Mouse (Mus musculus) embryonic facial prominence, embryonic 15.5 days (tissue): ENCODE measurements around the gene Mfsd2b. TPM values are rescaled to one million over a fixed set of nuclear protein-coding genes. Genes with fewer than 3 reads are reported as not detected.

Source experiments
- ATAC-seq: fragments of 200-750 bp; cut with Nextera tagmentation; 2 replicates; pipeline ENCODE4 v1.8.0; 2017; ENCODE audit warnings: low read depth, moderate TSS enrichment; ENCODE audit not compliant: insufficient number of reproducible peaks, low FRiP score, low TSS enrichment
- H3K27ac ChIP-seq: fragments of 300-500 bp; sonication (generic); replicated peaks from 2 replicates; pipeline ENCODE4 v1.5.1; 2015; ENCODE audit warnings: mild to moderate bottlenecking, inconsistent platforms
- H3K27me3 ChIP-seq: fragments of 300-500 bp; sonication (generic); 2 replicates; pipeline ENCODE4 v1.6.1; 2015; ENCODE audit warnings: inconsistent platforms
- H3K36me3 ChIP-seq: fragments of 300-500 bp; sonication (generic); 2 replicates; pipeline ENCODE4 v1.6.1; 2015; ENCODE audit warnings: mild to moderate bottlenecking, inconsistent platforms
- H3K4me1 ChIP-seq: fragments of 300-500 bp; sonication (generic); 2 replicates; pipeline ENCODE4 v1.6.1; 2015; ENCODE audit warnings: inconsistent platforms
- H3K4me2 ChIP-seq: fragments of 300-500 bp; sonication (generic); replicated peaks from 2 replicates; pipeline ENCODE4 v1.6.1; 2015; ENCODE audit warnings: mild to moderate bottlenecking, inconsistent platforms
- H3K4me3 ChIP-seq: fragments of 300-500 bp; sonication (generic); replicated peaks from 2 replicates; pipeline ENCODE4 v1.5.1; 2015; ENCODE audit warnings: mild to moderate bottlenecking, inconsistent platforms
- H3K9ac ChIP-seq: fragments of 300-500 bp; sonication (generic); 2 replicates; pipeline ENCODE4 v1.6.1; 2015; ENCODE audit warnings: inconsistent platforms
- H3K9me3 ChIP-seq: fragments of 300-500 bp; sonication (generic); replicated peaks from 2 replicates; pipeline ENCODE4 v1.6.1; 2016; ENCODE audit warnings: inconsistent platforms
- WGBS: fragments of 180-500 bp; shearing (Covaris S2); methylation state at CpG from one replicate; pipeline ENCODE4 v1.1.7; 2015; 5-methylcytosine and 5-hydroxymethylcytosine counted together
- polyA plus RNA-seq: library from polyadenylated mRNA; unstranded; fragments of >200 nt; fragmentation: Nextera tagmentation; extraction: Ambion mirVana; gene quantifications from 2 replicates; pipeline ENCODE4 v1.2.1, GENCODE M21; 2015

Mfsd2b gene
- polyA plus RNA-seq, 1 experiment from 2014 or later = 0.88 TPM

- Histone ChIP-seq H3K9me3 (no peaks in the 10 kb centered on the region), H3K4me3 (no peak overlapping the region), H3K4me1 (peaks cover 11% of the 10 kb centered on the region), H3K4me2 (no peak overlapping the region), H3K27ac (no peak overlapping the region), H3K9ac (no peak overlapping the region), H3K27me3 (no peaks in the 10 kb centered on the region), H3K36me3 (no peaks in the 10 kb centered on the region)
- no peak for ATAC-seq
- WGBS = 77% methylated on average over 5 of the region's 5 CpGs
Measured at GRCm38 (mm10) chr12:4872983-4873477, 1.1 kb downstream of the Mfsd2b start.

GRCm38 (mm10) chr12:4872273-4872672 is 1.9 kb downstream of the Mfsd2b start:
- no peak for ATAC-seq
- peaks cover 11% of the 10 kb centered on the region for H3K4me1 ChIP-seq
- no peaks in the 10 kb centered on the region for H3K36me3 ChIP-seq
- no peaks in the 10 kb centered on the region for H3K9me3 ChIP-seq
- no peak overlapping the region for H3K4me3 ChIP-seq
- H3K4me2 ChIP-seq = no peak overlapping the region
- WGBS = 59% methylated on average over 4 of the region's 4 CpGs
- no peak overlapping the region for H3K27ac ChIP-seq
- H3K9ac ChIP-seq = no peak overlapping the region
- H3K27me3 ChIP-seq = no peaks in the 10 kb centered on the region

- Histone ChIP-seq H3K9ac (no peak overlapping the region), H3K9me3 (no peaks in the 10 kb centered on the region), H3K36me3 (no peaks in the 10 kb centered on the region), H3K4me3 (no peak overlapping the region), H3K4me2 (no peak overlapping the region), H3K27ac (no peak overlapping the region), H3K27me3 (no peaks in the 10 kb centered on the region), H3K4me1 (peaks cover 11% of the 10 kb centered on the region)
- no peak for ATAC-seq
- WGBS = 85% methylated on average over 5 of the region's 5 CpGs
Measured at GRCm38 (mm10) chr12:4871260-4871659, 2.9 kb downstream of the Mfsd2b start.

- Histone ChIP-seq H3K9me3 (no peaks in the 10 kb centered on the region), H3K4me3 (no peak overlapping the region), H3K36me3 (no peaks in the 10 kb centered on the region), H3K27ac (no peak overlapping the region), H3K4me2 (no peak overlapping the region), H3K27me3 (no peaks in the 10 kb centered on the region), H3K4me1 (peaks cover 11% of the 10 kb centered on the region), H3K9ac (no peak overlapping the region)
- 60% methylated on average over 8 of the region's 8 CpGs for WGBS
- ATAC-seq = no peak
Measured at GRCm38 (mm10) chr12:4868924-4869323, 5.2 kb downstream of the Mfsd2b start.

- Histone ChIP-seq H3K9me3 (no peaks in the 10 kb centered on the region), H3K36me3 (no peaks in the 10 kb centered on the region), H3K4me2 (no peak overlapping the region), H3K27ac (peak overlapping the region; percentile 48; the same call in 1 of the 2 replicates), H3K27me3 (no peaks in the 10 kb centered on the region), H3K4me1 (peaks cover 12% of the 10 kb centered on the region), H3K9ac (no peak overlapping the region), H3K4me3 (no peak overlapping the region)
- ATAC-seq = no peak
- 50% methylated on average over 4 of the region's 4 CpGs for WGBS
Measured at GRCm38 (mm10) chr12:4864338-4864690, 9.8 kb downstream of the Mfsd2b start.

- Histone ChIP-seq H3K36me3 (no peaks in the 10 kb centered on the region), H3K9me3 (no peaks in the 10 kb centered on the region), H3K9ac (no peak overlapping the region), H3K4me2 (no peak overlapping the region), H3K4me3 (no peak overlapping the region), H3K27me3 (no peaks in the 10 kb centered on the region), H3K27ac (peak overlapping the region; percentile 48), H3K4me1 (peaks cover 12% of the 10 kb centered on the region)
- ATAC-seq = 0 out of 2 replicates have a peak, but pooled peaks have one; percentile 54
- WGBS = 43% methylated on average over 4 of the region's 4 CpGs
Measured at GRCm38 (mm10) chr12:4863654-4864337, 10.4 kb downstream of the Mfsd2b start.

GRCm38 (mm10) chr12:4862672-4863071 is 11.5 kb downstream of the Mfsd2b start:
- Histone ChIP-seq H3K27ac (no peak overlapping the region), H3K9me3 (no peaks in the 10 kb centered on the region), H3K27me3 (no peaks in the 10 kb centered on the region), H3K4me2 (no peak overlapping the region), H3K9ac (no peak overlapping the region), H3K36me3 (peaks cover 4% of the 10 kb centered on the region; the same call in 1 of the 2 replicates), H3K4me1 (peaks cover 12% of the 10 kb centered on the region), H3K4me3 (no peak overlapping the region)
- WGBS = 89% methylated on average over 4 of the region's 4 CpGs
- no peak for ATAC-seq

- no peaks in the 10 kb centered on the region for H3K27me3 ChIP-seq
- 37% methylated on average over 11 of the region's 11 CpGs for WGBS
- H3K9ac ChIP-seq = no peak overlapping the region
- no peaks in the 10 kb centered on the region for H3K9me3 ChIP-seq
- peaks cover 21% of the 10 kb centered on the region for H3K36me3 ChIP-seq
- no peak for ATAC-seq
- H3K27ac ChIP-seq = no peak overlapping the region
- no peak overlapping the region for H3K4me3 ChIP-seq
- peaks cover 10% of the 10 kb centered on the region for H3K4me1 ChIP-seq
- H3K4me2 ChIP-seq = no peak overlapping the region
Measured at GRCm38 (mm10) chr12:4859241-4859914, 14.8 kb downstream of the Mfsd2b start.

- no peaks in the 10 kb centered on the region for H3K27me3 ChIP-seq
- peaks cover 32% of the 10 kb centered on the region for H3K36me3 ChIP-seq
- no peak overlapping the region for H3K27ac ChIP-seq
- H3K4me3 ChIP-seq = no peak overlapping the region
- H3K9me3 ChIP-seq = no peaks in the 10 kb centered on the region
- no peak for ATAC-seq
- no peaks in the 10 kb centered on the region for H3K4me1 ChIP-seq
- H3K4me2 ChIP-seq = no peak overlapping the region
- 99% methylated on average over 2 of the region's 2 CpGs for WGBS
- H3K9ac ChIP-seq = no peak overlapping the region
Measured at GRCm38 (mm10) chr12:4856834-4857233, 17.3 kb downstream of the Mfsd2b start.

GRCm38 (mm10) chr12:4856160-4856559 is 18.0 kb downstream of the Mfsd2b start:
- peaks cover 35% of the 10 kb centered on the region for H3K36me3 ChIP-seq
- 96% methylated on average over 5 of the region's 5 CpGs for WGBS
- no peaks in the 10 kb centered on the region for H3K4me1 ChIP-seq
- ATAC-seq = no peak
- no peak overlapping the region for H3K9ac ChIP-seq
- H3K4me3 ChIP-seq = no peak overlapping the region
- H3K27ac ChIP-seq = no peak overlapping the region
- no peaks in the 10 kb centered on the region for H3K9me3 ChIP-seq
- no peaks in the 10 kb centered on the region for H3K27me3 ChIP-seq
- no peak overlapping the region for H3K4me2 ChIP-seq

GRCm38 (mm10) chr12:4843741-4844140 is 30.4 kb downstream of the Mfsd2b start:
- under 1% methylated on average over 12 of the region's 12 CpGs for WGBS
- peak overlapping the region; percentile 61 for H3K4me2 ChIP-seq
- H3K9ac ChIP-seq = peak overlapping the region; percentile 23
- peak overlapping the region; percentile 62 for H3K4me3 ChIP-seq
- peaks cover 27% of the 10 kb centered on the region for H3K4me1 ChIP-seq
- no peaks in the 10 kb centered on the region for H3K36me3 ChIP-seq
- no peak for ATAC-seq
- no peaks in the 10 kb centered on the region for H3K9me3 ChIP-seq
- H3K27me3 ChIP-seq = no peaks in the 10 kb centered on the region; the same call in 1 of the 2 replicates
- H3K27ac ChIP-seq = peak overlapping the region; percentile 55
